Mouse (Mus musculus): Measurements from ENCODE around the gene Cc2d2b. TPM values are rescaled to one million over a fixed set of nuclear protein-coding genes. Genes with fewer than 3 reads are reported as not detected.

Gene Cc2d2b
- polyA plus RNA-seq, 1 experiment = not detected

- Histone ChIP-seq H3K27me3 (ENCODE audit: control insufficient read depth, insufficient read depth, insufficient read length) (peaks cover 64% of the 10 kb centered on the region), H3K36me3 (ENCODE audit: control insufficient read depth, insufficient read depth) (no peaks in the 10 kb centered on the region), H3K4me3 (ENCODE audit: insufficient read depth, poor library complexity, severe bottlenecking) (no peak overlapping the region), H3K79me3 (ENCODE audit: low read depth) (no peaks in the 10 kb centered on the region), H3ac (ENCODE audit: control insufficient read depth, insufficient read length, low read depth) (no peak overlapping the region), H3K79me2 (ENCODE audit: control insufficient read depth, insufficient read depth) (no peaks in the 10 kb centered on the region)
- TF ChIP-seq MAX (IDR thresholded peaks at IDR 0.05) = no peak
- no peak for TF ChIP-seq MYOD1 (IDR thresholded peaks at IDR 0.05; ENCODE audit: control insufficient read depth, insufficient read length, low read depth)
- no peak for TF ChIP-seq FOSL1 (IDR thresholded peaks at IDR 0.05; ENCODE audit: insufficient read depth, low read length, poor library complexity, severe bottlenecking)
- no peak for TF ChIP-seq USF1 (IDR thresholded peaks at IDR 0.05; ENCODE audit: low read depth)
- no peak for TF ChIP-seq CEBPB (IDR thresholded peaks at IDR 0.05; ENCODE audit: low read depth)
- TF ChIP-seq CTCF (IDR thresholded peaks at IDR 0.05; ENCODE audit: control insufficient read depth, insufficient read depth, insufficient read length) = no peak
- TF ChIP-seq MYOG (IDR thresholded peaks at IDR 0.05; ENCODE audit: control insufficient read depth, extremely low read depth, insufficient read length) = no peak
These were observed 21.9 kb upstream of the Cc2d2b start for GRCm38 (mm10) chr19:40726614-40727013.

- no peak overlapping the region for H3K4me3 ChIP-seq (ENCODE audit: insufficient read depth, poor library complexity, severe bottlenecking)
- no peak overlapping the region for H3ac ChIP-seq (ENCODE audit: control insufficient read depth, insufficient read length, low read depth)
- peaks cover 60% of the 10 kb centered on the region for H3K27me3 ChIP-seq (ENCODE audit: control insufficient read depth, insufficient read depth, insufficient read length)
- H3K79me3 ChIP-seq (ENCODE audit: low read depth) = no peaks in the 10 kb centered on the region
- no peaks in the 10 kb centered on the region for H3K79me2 ChIP-seq (ENCODE audit: control insufficient read depth, insufficient read depth)
- H3K36me3 ChIP-seq (ENCODE audit: control insufficient read depth, insufficient read depth) = no peaks in the 10 kb centered on the region
- TF ChIP-seq USF1 (IDR thresholded peaks at IDR 0.05; ENCODE audit: low read depth) (no peak), CEBPB (IDR thresholded peaks at IDR 0.05; ENCODE audit: low read depth) (no peak), MYOD1 (IDR thresholded peaks at IDR 0.05; ENCODE audit: control insufficient read depth, insufficient read length, low read depth) (no peak), CTCF (IDR thresholded peaks at IDR 0.05; ENCODE audit: control insufficient read depth, insufficient read depth, insufficient read length) (no peak), FOSL1 (IDR thresholded peaks at IDR 0.05; ENCODE audit: insufficient read depth, low read length, poor library complexity, severe bottlenecking) (no peak), MYOG (IDR thresholded peaks at IDR 0.05; ENCODE audit: control insufficient read depth, extremely low read depth, insufficient read length) (no peak), MAX (IDR thresholded peaks at IDR 0.05) (no peak)
These were observed 20.3 kb upstream of the Cc2d2b start for GRCm38 (mm10) chr19:40728213-40728612.

- no peaks in the 10 kb centered on the region for H3K36me3 ChIP-seq (ENCODE audit: control insufficient read depth, insufficient read depth)
- no peak overlapping the region for H3ac ChIP-seq (ENCODE audit: control insufficient read depth, insufficient read length, low read depth)
- no peaks in the 10 kb centered on the region for H3K79me2 ChIP-seq (ENCODE audit: control insufficient read depth, insufficient read depth)
- no peaks in the 10 kb centered on the region for H3K79me3 ChIP-seq (ENCODE audit: low read depth)
- peaks cover 55% of the 10 kb centered on the region for H3K27me3 ChIP-seq (ENCODE audit: control insufficient read depth, insufficient read depth, insufficient read length)
- H3K4me3 ChIP-seq (ENCODE audit: insufficient read depth, poor library complexity, severe bottlenecking) = no peak overlapping the region
- TF ChIP-seq MAX (IDR thresholded peaks at IDR 0.05) = no peak
- no peak for TF ChIP-seq CTCF (IDR thresholded peaks at IDR 0.05; ENCODE audit: control insufficient read depth, insufficient read depth, insufficient read length)
- TF ChIP-seq MYOG (IDR thresholded peaks at IDR 0.05; ENCODE audit: control insufficient read depth, extremely low read depth, insufficient read length) = no peak
- no peak for TF ChIP-seq CEBPB (IDR thresholded peaks at IDR 0.05; ENCODE audit: low read depth)
- TF ChIP-seq FOSL1 (IDR thresholded peaks at IDR 0.05; ENCODE audit: insufficient read depth, low read length, poor library complexity, severe bottlenecking) = no peak
- TF ChIP-seq USF1 (IDR thresholded peaks at IDR 0.05; ENCODE audit: low read depth) = no peak
- TF ChIP-seq MYOD1 (IDR thresholded peaks at IDR 0.05; ENCODE audit: control insufficient read depth, insufficient read length, low read depth) = no peak
These were observed 19.7 kb upstream of the Cc2d2b start for GRCm38 (mm10) chr19:40728732-40729420.

GRCm38 (mm10) chr19:40733409-40733808 lies 15.1 kb upstream of the Cc2d2b start:
- H3K79me3 ChIP-seq (ENCODE audit: low read depth) = no peaks in the 10 kb centered on the region
- TF ChIP-seq MAX (IDR thresholded peaks at IDR 0.05) = no peak
- no peak for TF ChIP-seq FOSL1 (IDR thresholded peaks at IDR 0.05; ENCODE audit: insufficient read depth, low read length, poor library complexity, severe bottlenecking)
- no peak for TF ChIP-seq CEBPB (IDR thresholded peaks at IDR 0.05; ENCODE audit: low read depth)
- no peak for TF ChIP-seq CTCF (IDR thresholded peaks at IDR 0.05; ENCODE audit: control insufficient read depth, insufficient read depth, insufficient read length)
- no peak for TF ChIP-seq MYOG (IDR thresholded peaks at IDR 0.05; ENCODE audit: control insufficient read depth, extremely low read depth, insufficient read length)
- TF ChIP-seq USF1 (IDR thresholded peaks at IDR 0.05; ENCODE audit: low read depth) = no peak
- no peak for TF ChIP-seq MYOD1 (IDR thresholded peaks at IDR 0.05; ENCODE audit: control insufficient read depth, insufficient read length, low read depth)
- no peaks in the 10 kb centered on the region for H3K36me3 ChIP-seq (ENCODE audit: control insufficient read depth, insufficient read depth)
- H3K27me3 ChIP-seq (ENCODE audit: control insufficient read depth, insufficient read depth, insufficient read length) = peaks cover 16% of the 10 kb centered on the region
- no peak overlapping the region for H3ac ChIP-seq (ENCODE audit: control insufficient read depth, insufficient read length, low read depth)
- no peak overlapping the region for H3K4me3 ChIP-seq (ENCODE audit: insufficient read depth, poor library complexity, severe bottlenecking)
- H3K79me2 ChIP-seq (ENCODE audit: control insufficient read depth, insufficient read depth) = no peaks in the 10 kb centered on the region

GRCm38 (mm10) chr19:40733849-40734248 lies 14.7 kb upstream of the Cc2d2b start:
- Histone ChIP-seq H3K27me3 (ENCODE audit: control insufficient read depth, insufficient read depth, insufficient read length) (peaks cover 12% of the 10 kb centered on the region), H3K36me3 (ENCODE audit: control insufficient read depth, insufficient read depth) (no peaks in the 10 kb centered on the region), H3K79me2 (ENCODE audit: control insufficient read depth, insufficient read depth) (no peaks in the 10 kb centered on the region), H3K79me3 (ENCODE audit: low read depth) (no peaks in the 10 kb centered on the region), H3K4me3 (ENCODE audit: insufficient read depth, poor library complexity, severe bottlenecking) (no peak overlapping the region), H3ac (ENCODE audit: control insufficient read depth, insufficient read length, low read depth) (no peak overlapping the region)
- TF ChIP-seq CEBPB (IDR thresholded peaks at IDR 0.05; ENCODE audit: low read depth) = no peak
- TF ChIP-seq MYOG (IDR thresholded peaks at IDR 0.05; ENCODE audit: control insufficient read depth, extremely low read depth, insufficient read length) = no peak
- TF ChIP-seq USF1 (IDR thresholded peaks at IDR 0.05; ENCODE audit: low read depth) = no peak
- no peak for TF ChIP-seq FOSL1 (IDR thresholded peaks at IDR 0.05; ENCODE audit: insufficient read depth, low read length, poor library complexity, severe bottlenecking)
- TF ChIP-seq MAX (IDR thresholded peaks at IDR 0.05) = no peak
